Mouse (Mus musculus) subcutaneous adipose tissue, adult 2 months (tissue): Measurements from ENCODE around the gene Olfr66. TPM values are rescaled to one million over a fixed set of nuclear protein-coding genes. Genes with fewer than 3 reads are reported as not detected.

Source experiments
- polyA plus RNA-seq: library from polyadenylated mRNA; depleted of rRNA; stranded (reverse); fragments of >200 nt; gene quantifications from 2 replicates; pipeline ENCODE4 v1.2.3, GENCODE M21; 2012; ENCODE audit warnings: low replicate concordance; rRNA removed

Gene Olfr66
- polyA plus RNA-seq = not detected in 2 replicates

GRCm38 (mm10) chr7:103886152-103886551 is at the start of gene Olfr66:
Olfr66 (minus strand) TSS chr7:103886252.

GRCm38 (mm10) chr7:103934264-103934663 is 48.2 kb upstream of the Olfr66 start, which contains the start of gene Olfr632:
Olfr632 (plus strand) TSS chr7:103934347.

DNA sequence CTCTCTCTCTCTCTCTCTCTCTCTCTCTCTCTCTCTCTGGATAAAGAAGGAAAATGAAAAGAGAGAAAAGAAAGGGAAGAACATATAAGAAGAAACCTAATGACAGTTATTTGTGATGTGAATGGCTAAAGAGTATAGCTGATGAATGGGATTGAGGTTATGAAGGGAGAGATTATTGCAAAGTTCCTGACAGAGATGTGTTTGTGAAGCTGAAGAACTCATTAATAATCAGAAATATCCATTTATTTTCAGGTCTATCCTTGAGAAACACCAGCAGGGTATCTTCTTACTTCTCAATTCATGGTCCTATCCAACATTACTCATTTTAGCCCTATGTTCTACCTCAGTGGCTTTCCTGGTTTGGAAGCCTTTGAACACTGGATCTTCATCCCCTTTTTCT is 42.5 kb upstream of the Olfr66 start, which contains the start of gene Olfr631:
Gene Olfr631 (plus strand): TSS at position 301 of the 400 bp plus-strand sequence.

GRCm38 (mm10) chr7:103903187-103903586 is 17.1 kb upstream of the Olfr66 start, which contains the start of gene Olfr65:
Olfr65 (plus strand) TSS chr7:103903487.

DNA sequence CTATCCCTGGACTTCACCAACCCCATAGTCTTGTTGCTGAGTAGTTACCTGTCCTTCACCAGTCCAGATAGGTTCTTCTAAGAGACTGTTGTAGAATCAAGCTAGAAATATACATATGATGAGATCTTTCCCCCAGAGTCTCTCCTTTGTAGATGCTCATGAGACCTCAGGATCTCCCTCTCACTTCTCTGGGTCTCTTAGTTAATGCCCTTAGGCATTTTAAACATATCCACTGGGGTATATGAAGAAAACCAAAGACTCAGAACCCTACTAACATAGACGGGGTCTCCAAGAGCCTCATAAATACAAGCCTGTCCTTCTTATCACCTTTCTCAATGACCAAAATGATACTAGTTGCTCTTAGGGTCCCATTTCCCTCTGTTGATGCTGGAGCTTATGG is 8.3 kb upstream of the Olfr66 start, which contains the start of gene Olfr64:
Gene Olfr64 (minus strand): TSS at position 101 of the 400 bp plus-strand sequence.

GRCm38 (mm10) chr7:103853090-103853489 is 33.0 kb downstream of the Olfr66 start, which contains the start of gene Hbb-y:
Hbb-y (minus strand) TSS chr7:103853216.

GRCm38 (mm10) chr7:103843034-103843433 is 43.0 kb downstream of the Olfr66 start, which contains the start of gene Hbb-bh1:
Hbb-bh1 (minus strand) TSS chr7:103843164.

GRCm38 (mm10) chr7:103840268-103840667 is 45.8 kb downstream of the Olfr66 start, which contains the start of gene Hbb-bh2:
Hbb-bh2 (minus strand) TSS chr7:103840520.

Other genes starting within 250 kb of the Olfr66 start
- gene Olfr622, start 243.6 kb downstream of the Olfr66 start, polyA plus RNA-seq = not detected in 2 replicates
- gene Olfr623, start 222.6 kb downstream of the Olfr66 start, polyA plus RNA-seq = not detected in 2 replicates
- not detected in 2 replicates for gene Olfr624, start 215.1 kb downstream of the Olfr66 start, polyA plus RNA-seq
- not detected in 2 replicates for gene Olfr625-ps1, start 203.5 kb downstream of the Olfr66 start, polyA plus RNA-seq
- gene Olfr243, start 171.6 kb downstream of the Olfr66 start, polyA plus RNA-seq = not detected in 2 replicates
- gene Olfr628, start 155.9 kb downstream of the Olfr66 start, polyA plus RNA-seq = not detected in 2 replicates
- gene Olfr629, start 141.3 kb downstream of the Olfr66 start, polyA plus RNA-seq = not detected in 2 replicates
- gene Olfr630, start 128.9 kb downstream of the Olfr66 start, polyA plus RNA-seq = not detected in 2 replicates
- gene Olfr69, start 114.7 kb downstream of the Olfr66 start, polyA plus RNA-seq = not detected in 2 replicates
- not detected in 2 replicates for gene Olfr68, start 106.6 kb downstream of the Olfr66 start, polyA plus RNA-seq
- not detected in 2 replicates for gene Olfr67, start 94.4 kb downstream of the Olfr66 start, polyA plus RNA-seq
- 130 and 168 TPM in 2 replicates for gene Hbb-bt, start 72.3 kb downstream of the Olfr66 start, polyA plus RNA-seq
- 1,520 and 2,066 TPM in 2 replicates for gene Hbb-bs, start 58.2 kb downstream of the Olfr66 start, polyA plus RNA-seq
- gene Hbb-bh2, start 45.7 kb downstream of the Olfr66 start, polyA plus RNA-seq = not detected in 2 replicates
- gene Hbb-bh1, start 43.1 kb downstream of the Olfr66 start, polyA plus RNA-seq = not detected in 2 replicates
- gene Hbb-y, start 33.0 kb downstream of the Olfr66 start, polyA plus RNA-seq = not detected in 2 replicates
- gene Olfr64, start 8.2 kb upstream of the Olfr66 start, polyA plus RNA-seq = not detected in 2 replicates
- not detected in 2 replicates for gene Olfr65, start 17.2 kb upstream of the Olfr66 start, polyA plus RNA-seq
- not detected in 2 replicates for gene Olfr631, start 42.6 kb upstream of the Olfr66 start, polyA plus RNA-seq
- not detected in 2 replicates for gene Olfr632, start 48.1 kb upstream of the Olfr66 start, polyA plus RNA-seq
- gene Olfr633, start 58.2 kb upstream of the Olfr66 start, polyA plus RNA-seq = not detected in 2 replicates
- not detected in 2 replicates for gene Olfr635, start 84.9 kb upstream of the Olfr66 start, polyA plus RNA-seq
- gene Olfr638, start 112.5 kb upstream of the Olfr66 start, polyA plus RNA-seq = not detected in 2 replicates
- gene Olfr639, start 131.1 kb upstream of the Olfr66 start, polyA plus RNA-seq = not detected in 2 replicates
- not detected in 2 replicates for gene Olfr640, start 139.3 kb upstream of the Olfr66 start, polyA plus RNA-seq
- not detected in 2 replicates for gene Olfr641, start 149.2 kb upstream of the Olfr66 start, polyA plus RNA-seq
- not detected in 2 replicates for gene Olfr642, start 166.4 kb upstream of the Olfr66 start, polyA plus RNA-seq
- not detected in 2 replicates for gene 4930516K23Rik, start 175.2 kb upstream of the Olfr66 start, polyA plus RNA-seq
- gene Olfr644, start 185.6 kb upstream of the Olfr66 start, polyA plus RNA-seq = not detected in 2 replicates
- gene Olfr645, start 199.2 kb upstream of the Olfr66 start, polyA plus RNA-seq = not detected in 2 replicates
- gene Olfr646, start 218.6 kb upstream of the Olfr66 start, polyA plus RNA-seq = not detected in 2 replicates
- gene Ubqln5, start 243.6 kb upstream of the Olfr66 start, polyA plus RNA-seq = not detected in 2 replicates